9 mouse cellular contexts compared by ENCODE assay signal in genomic region chr12:99224863-99225603, GRCm38 (mm10).
DNase-seq lines count a peak whose midpoint lies in the region; ATAC-seq and TF ChIP-seq lines count a peak whose summit lies in the region.
"Had no signal": no experiment of that assay in that cellular context is flagged by ENCODE, and none has a peak within 500 bp of the region (broad histone marks: within the 10 kb centered on the region; RNA-seq: fewer than 3 reads in every experiment).

No protein-coding gene starts in this region.

- no peak for TF ChIP-seq CTCF in forebrain, postnatal 0 days (IDR thresholded peaks at IDR 0.05; ENCODE audit: low read depth)

- H3K4me1 ChIP-seq in forebrain, postnatal 0 days (ENCODE audit: insufficient read depth), result peaks cover 16% of the 10 kb centered on the region
- peaks cover 100% of the 10 kb centered on the region for H3K4me1 ChIP-seq in forebrain, embryonic 13.5 days
- peaks cover 55% of the 10 kb centered on the region for H3K4me1 ChIP-seq in limb, embryonic 10.5 days

- H3K36me3 ChIP-seq in forebrain, postnatal 0 days (ENCODE audit: insufficient read depth), result no peaks in the 10 kb centered on the region
- no peaks in the 10 kb centered on the region for H3K36me3 ChIP-seq in forebrain, embryonic 13.5 days (ENCODE audit: poor library complexity, severe bottlenecking)
- no peaks in the 10 kb centered on the region for H3K36me3 ChIP-seq in limb, embryonic 10.5 days

- H3K9me3 ChIP-seq in forebrain, postnatal 0 days (ENCODE audit: low read length), result no peaks in the 10 kb centered on the region
- no peaks in the 10 kb centered on the region for H3K9me3 ChIP-seq in forebrain, embryonic 13.5 days (replicated peaks)
- no peaks in the 10 kb centered on the region for H3K9me3 ChIP-seq in limb, embryonic 10.5 days (replicated peaks)

- H3K27me3 ChIP-seq in forebrain, postnatal 0 days (ENCODE audit: insufficient read depth, low read length), result no peaks in the 10 kb centered on the region
- H3K27me3 ChIP-seq in forebrain, embryonic 13.5 days, result no peaks in the 10 kb centered on the region
- H3K27me3 ChIP-seq in limb, embryonic 10.5 days (ENCODE audit: low read depth, poor library complexity, severe bottlenecking), result no peaks in the 10 kb centered on the region

- H3K9ac ChIP-seq in forebrain, postnatal 0 days, result no peak overlapping the region
- H3K9ac ChIP-seq in forebrain, embryonic 13.5 days, result no peak overlapping the region

- ATAC-seq in forebrain, postnatal 0 days, result peak; percentile 34; the same call in 1 of the 2 replicates
- ATAC-seq in forebrain, embryonic 13.5 days, result no peak

- WGBS in forebrain, postnatal 0 days, result 58% methylated on average over 13 of the region's 13 CpGs
- 69% methylated on average over 13 of the region's 13 CpGs for WGBS in forebrain, embryonic 13.5 days
- 62% methylated on average over 13 of the region's 13 CpGs for WGBS in limb, embryonic 10.5 days

- H3K4me2 ChIP-seq in forebrain, postnatal 0 days (ENCODE audit: low read depth), result no peak overlapping the region
- H3K4me2 ChIP-seq in forebrain, embryonic 13.5 days, result no peak overlapping the region

- no peak for DNase-seq in forebrain, postnatal 0 days
- peak; percentile 74 to 78 for DNase-seq in B cell, adult 2 months
- DNase-seq in limb, embryonic 10.5 days (ENCODE audit: low spot score), result no peak
- peak; percentile 33 to 59 for DNase-seq in natural killer cell, adult 2 months (ENCODE audit: low spot score in 2 of 2)
- no peak for DNase-seq in ovary, postnatal 10 days (ENCODE audit: low spot score)
- no peak for DNase-seq in heart, adult 9 months (ENCODE audit: low spot score in 2 of 2)
- no peak for DNase-seq in ovary, postnatal 14 days (ENCODE audit: low spot score)

- no peak overlapping the region for H3K27ac ChIP-seq in forebrain, postnatal 0 days (ENCODE audit: low read depth, low read length)
- H3K27ac ChIP-seq in forebrain, embryonic 13.5 days, result no peak overlapping the region
- H3K27ac ChIP-seq in limb, embryonic 10.5 days, result 0 out of 2 replicates have a peak overlapping the region, but pooled peaks have one; percentile 5

- no peak overlapping the region for H3K4me3 ChIP-seq in forebrain, postnatal 0 days (ENCODE audit: low read depth, low read length)
- no peak overlapping the region for H3K4me3 ChIP-seq in forebrain, embryonic 13.5 days
- H3K4me3 ChIP-seq in limb, embryonic 10.5 days, result no peak overlapping the region
- H3K4me3 ChIP-seq: myocyte had no signal

Comparison
In these comparisons a context has a peak if more than half of its experiments do, and no peak if none do; other contexts are left out.
1. DNase-seq: peak in B cell, adult 2 months (2 of 2) and natural killer cell, adult 2 months (2 of 2); none in forebrain, postnatal 0 days (single experiment), limb, embryonic 10.5 days (single experiment), ovary, postnatal 10 days (single experiment), heart, adult 9 months (0 of 2) and ovary, postnatal 14 days (single experiment).